Mouse (Mus musculus): Measurements from ENCODE around the gene Scoc. TPM values are rescaled to one million over a fixed set of nuclear protein-coding genes. Genes with fewer than 3 reads are reported as not detected.

Scoc gene
- total RNA-seq, 2 experiments from 2014 or later: 40.3 to 49.4 TPM

- no peak for DNase-seq (ENCODE audit: low spot score in 2 of 2)
These were observed 51.4 kb downstream of the Scoc start for GRCm38 (mm10) chr8:83406836-83407235.

GRCm38 (mm10) chr8:83405548-83405947, 52.6 kb downstream of the Scoc start:
- no peak for DNase-seq (ENCODE audit: low spot score in 2 of 2)

GRCm38 (mm10) chr8:83397726-83398125, 60.5 kb downstream of the Scoc start:
- DNase-seq (ENCODE audit: low spot score in 2 of 2): no peak

GRCm38 (mm10) chr8:83396680-83397079, 61.5 kb downstream of the Scoc start:
- no peak for DNase-seq (ENCODE audit: low spot score in 2 of 2)

GRCm38 (mm10) chr8:83394325-83394724, 63.9 kb downstream of the Scoc start:
- no peak for DNase-seq (ENCODE audit: low spot score in 2 of 2)

- no peak for DNase-seq (ENCODE audit: low spot score in 2 of 2)
These were observed 65.7 kb downstream of the Scoc start for GRCm38 (mm10) chr8:83392521-83392920.

GRCm38 (mm10) chr8:83390006-83390701, 68.0 kb downstream of the Scoc start:
- DNase-seq (ENCODE audit: low spot score in 2 of 2): no peak

- peak; percentile 24 to 43 for DNase-seq (ENCODE audit: low spot score in 2 of 2)
These were observed 68.7 kb downstream of the Scoc start, which contains the start of gene Clgn for GRCm38 (mm10) chr8:83389316-83390005. Clgn (plus strand) TSS chr8:83389867.

GRCm38 (mm10) chr8:83382850-83383249, 75.3 kb downstream of the Scoc start:
- DNase-seq (ENCODE audit: low spot score in 2 of 2): no peak

- DNase-seq (ENCODE audit: low spot score in 2 of 2): no peak
These were observed 77.2 kb downstream of the Scoc start for GRCm38 (mm10) chr8:83381016-83381415.

GRCm38 (mm10) chr8:83380141-83380540, 78.0 kb downstream of the Scoc start:
- DNase-seq (ENCODE audit: low spot score in 2 of 2): no peak

Other genes with a start within 250 kb of the Scoc start
- gene Ucp1, start 168.0 kb downstream of the Scoc start, total RNA-seq (2021): under 1 TPM in 1 of 2 experiments, not detected in 1; 0.81 TPM
- 10 to 100 TPM; 10.0 to 11.5 TPM for gene Elmod2, start 125.9 kb downstream of the Scoc start, total RNA-seq (2021)
- not detected for gene Mgat4d, start 109.9 kb downstream of the Scoc start, total RNA-seq (2021)
- under 1 TPM in 1 of 2 experiments, not detected in 1; 0.10 TPM for gene Clgn, start 68.5 kb downstream of the Scoc start, total RNA-seq (2021)
- gene Olfr370, start 77.4 kb upstream of the Scoc start, total RNA-seq (2021): not detected
- 100 to 1,000 TPM; 366 to 378 TPM for gene Ndufb7, start 108.3 kb upstream of the Scoc start, total RNA-seq (2021)
- gene Tecr, start 149.6 kb upstream of the Scoc start, total RNA-seq (2021): 100 to 1,000 TPM; 276 to 303 TPM
- gene Dnajb1, start 149.8 kb upstream of the Scoc start, total RNA-seq (2021): 10 to 100 TPM; 17.7 to 20.6 TPM
- 10 to 100 TPM; 42.5 to 51.7 TPM for gene Gipc1, start 194.3 kb upstream of the Scoc start, total RNA-seq (2021)
- gene Ptger1, start 208.3 kb upstream of the Scoc start, total RNA-seq (2021): under 1 TPM; 0.49 to 0.98 TPM
- 10 to 100 TPM; 56.6 to 60.0 TPM for gene Pkn1, start 240.8 kb upstream of the Scoc start, total RNA-seq (2021)

Data from gastrocnemius, postnatal 4 days (tissue).